Mouse (Mus musculus) erythroblast, embryonic 14.5 days (primary cell): ENCODE data around the gene Tulp2.

Source experiments
- GATA1 ChIP-seq: IDR thresholded peaks from 2 replicates; pipeline ENCODE4 v1.6.1; 2012; ENCODE audit warnings: low read length, inconsistent platforms, mixed read lengths
- TAL1 ChIP-seq: IDR thresholded peaks from 3 replicates; pipeline ENCODE4 v1.6.1; 2012; ENCODE audit warnings: low read length, inconsistent platforms, mixed read lengths

GRCm38 (mm10) chr7:45514411-45514810 is 32.7 kb downstream of the Tulp2 start:
- TF ChIP-seq TAL1 (no peak), GATA1 (no peak)
